Mouse (Mus musculus) lung, adult 2 months (tissue): ENCODE data around the gene Prlhr.

Source experiments
- CTCF ChIP-seq: fragments of 200-500 bp; IDR thresholded peaks from 2 replicates; pipeline ENCODE4 v1.5.1; 2011; ENCODE audit warnings: mild to moderate bottlenecking, low read length, control low read depth; ENCODE audit not compliant: insufficient read depth
- POLR2A ChIP-seq: fragments of 200-500 bp; IDR thresholded peaks from 2 replicates; pipeline ENCODE4 v1.6.1; 2011; ENCODE audit warnings: low read depth, mild to moderate bottlenecking, control low read depth, low read length, borderline replicate concordance; ENCODE audit errors: extremely low read depth

DNA sequence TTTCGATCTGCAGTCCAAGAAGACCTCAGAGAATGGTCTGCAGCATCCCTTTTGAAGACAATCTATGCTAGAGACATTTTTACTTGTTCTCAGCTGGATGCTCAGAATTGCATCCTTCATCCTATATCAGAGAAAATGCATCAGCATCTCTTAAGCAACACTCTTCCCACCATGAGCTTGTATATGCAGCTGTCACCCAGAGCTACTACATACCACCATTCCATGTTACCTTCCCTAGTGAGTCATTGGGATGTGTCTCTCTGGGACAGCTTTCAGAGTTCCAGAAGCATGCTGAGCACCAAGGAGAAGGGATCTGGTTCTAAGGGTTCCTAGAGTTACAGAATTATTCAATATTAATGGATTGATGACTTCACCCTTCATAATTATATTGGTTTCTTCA lies 10.8 kb upstream of the Prlhr start:
- no peak for TF ChIP-seq CTCF
- TF ChIP-seq POLR2A, result no peak
